Mouse (Mus musculus): ENCODE measurements around the gene Wdr11.

Gene Wdr11

GRCm38 (mm10) chr7:129653791-129654271, 62.2 kb downstream of the Wdr11 start:
- DNase-seq = peak; percentile 66 to 88

GRCm38 (mm10) chr7:129654923-129655322, 63.3 kb downstream of the Wdr11 start:
- DNase-seq = no peak

GRCm38 (mm10) chr7:129655604-129656226, 64.1 kb downstream of the Wdr11 start:
- DNase-seq = no peak

GRCm38 (mm10) chr7:129657867-129658266, 66.2 kb downstream of the Wdr11 start:
- no peak for DNase-seq

GRCm38 (mm10) chr7:129659755-129660154, 68.1 kb downstream of the Wdr11 start:
- DNase-seq = no peak

GRCm38 (mm10) chr7:129660546-129660945, 68.9 kb downstream of the Wdr11 start:
- DNase-seq = no peak

- DNase-seq = no peak
Observed at GRCm38 (mm10) chr7:129662051-129662789, 70.6 kb downstream of the Wdr11 start.

GRCm38 (mm10) chr7:129663781-129664505, 72.3 kb downstream of the Wdr11 start:
- peak in 1 of 2 experiments; percentile 16 for DNase-seq

- DNase-seq = no peak
Observed at GRCm38 (mm10) chr7:129665411-129665810, 73.7 kb downstream of the Wdr11 start.

GRCm38 (mm10) chr7:129665921-129666320, 74.3 kb downstream of the Wdr11 start:
- DNase-seq = peak; percentile 27 to 67

GRCm38 (mm10) chr7:129666526-129666925, 74.9 kb downstream of the Wdr11 start:
- no peak for DNase-seq

GRCm38 (mm10) chr7:129670280-129670679, 78.6 kb downstream of the Wdr11 start:
- DNase-seq = no peak

- no peak for DNase-seq
Observed at GRCm38 (mm10) chr7:129671675-129672651, 80.3 kb downstream of the Wdr11 start.

- no peak for DNase-seq
Observed at GRCm38 (mm10) chr7:129673776-129674175, 82.1 kb downstream of the Wdr11 start.

GRCm38 (mm10) chr7:129674558-129674957, 82.9 kb downstream of the Wdr11 start:
- DNase-seq = no peak

- no peak for DNase-seq
Observed at GRCm38 (mm10) chr7:129675852-129676251, 84.2 kb downstream of the Wdr11 start.

- DNase-seq = no peak
Observed at GRCm38 (mm10) chr7:129677141-129677540, 85.5 kb downstream of the Wdr11 start.

GRCm38 (mm10) chr7:129678431-129678830, 86.8 kb downstream of the Wdr11 start:
- DNase-seq = no peak

- no peak for DNase-seq
Observed at GRCm38 (mm10) chr7:129678972-129679371, 87.3 kb downstream of the Wdr11 start.

GRCm38 (mm10) chr7:129680534-129681210, 89.0 kb downstream of the Wdr11 start:
- DNase-seq = peak; percentile 63 to 80

GRCm38 (mm10) chr7:129682525-129682924, 90.9 kb downstream of the Wdr11 start:
- peak in 1 of 2 experiments; percentile 14 for DNase-seq

- DNase-seq = no peak
Observed at GRCm38 (mm10) chr7:129685326-129685725, 93.7 kb downstream of the Wdr11 start.
